Mouse (Mus musculus): ENCODE results near the gene Mtch1. TPM values are rescaled to one million over a fixed set of nuclear protein-coding genes. Genes with fewer than 3 reads are reported as not detected.

The Mtch1 gene
- polyA plus RNA-seq, 1 experiment from 2014 or later, result 328 TPM

GRCm38 (mm10) chr17:29341591-29342003 lies 6.1 kb downstream of the Mtch1 start:
- ATAC-seq (ENCODE audit: low FRiP score, low read depth), result peak; percentile 38
- 35% methylated on average over 9 of the region's 9 CpGs for WGBS
- Histone ChIP-seq H3K9me3 (no peaks in the 10 kb centered on the region), H3K9ac (peak overlapping the region; percentile 32), H3K36me3 (peaks cover 66% of the 10 kb centered on the region), H3K27me3 (no peaks in the 10 kb centered on the region), H3K4me3 (no peak overlapping the region), H3K4me2 (replicated peaks) (peak overlapping the region; percentile 44), H3K4me1 (peaks cover 47% of the 10 kb centered on the region), H3K27ac (peak overlapping the region; percentile 85)

GRCm38 (mm10) chr17:29340406-29341261 lies 7.1 kb downstream of the Mtch1 start:
- no peak for ATAC-seq (ENCODE audit: low FRiP score, low read depth)
- Histone ChIP-seq H3K36me3 (peaks cover 76% of the 10 kb centered on the region), H3K27ac (peak overlapping the region; percentile 85), H3K27me3 (no peaks in the 10 kb centered on the region), H3K4me1 (peaks cover 37% of the 10 kb centered on the region), H3K9ac (peak overlapping the region; percentile 32), H3K4me2 (replicated peaks) (peak overlapping the region; percentile 44), H3K9me3 (no peaks in the 10 kb centered on the region), H3K4me3 (no peak overlapping the region)
- WGBS, result 70% methylated on average over 18 of the region's 18 CpGs

GRCm38 (mm10) chr17:29339170-29339768 lies 8.5 kb downstream of the Mtch1 start:
- no peak for ATAC-seq (ENCODE audit: low FRiP score, low read depth)
- peaks cover 31% of the 10 kb centered on the region for H3K4me1 ChIP-seq
- H3K27ac ChIP-seq, result peak overlapping the region; percentile 48; the same call in 1 of the 2 replicates
- peak overlapping the region; percentile 9; the same call in 1 of the 2 replicates for H3K9ac ChIP-seq
- H3K4me2 ChIP-seq (replicated peaks), result no peak overlapping the region
- H3K36me3 ChIP-seq, result peaks cover 81% of the 10 kb centered on the region
- no peak overlapping the region for H3K4me3 ChIP-seq
- H3K9me3 ChIP-seq, result no peaks in the 10 kb centered on the region
- no peaks in the 10 kb centered on the region for H3K27me3 ChIP-seq
- whole genome bisulfite sequencing, result 78% methylated on average over 11 of the region's 11 CpGs

GRCm38 (mm10) chr17:29337979-29338823 lies 9.5 kb downstream of the Mtch1 start:
- no peaks in the 10 kb centered on the region for H3K27me3 ChIP-seq
- peaks cover 30% of the 10 kb centered on the region for H3K4me1 ChIP-seq
- 88% methylated on average over 9 of the region's 9 CpGs for WGBS
- no peak overlapping the region for H3K4me2 ChIP-seq (replicated peaks)
- H3K9ac ChIP-seq, result no peak overlapping the region
- H3K36me3 ChIP-seq, result peaks cover 82% of the 10 kb centered on the region
- ATAC-seq (ENCODE audit: low FRiP score, low read depth), result no peak
- peak overlapping the region; percentile 28; the same call in 1 of the 2 replicates for H3K27ac ChIP-seq
- H3K4me3 ChIP-seq, result no peak overlapping the region
- no peaks in the 10 kb centered on the region for H3K9me3 ChIP-seq

- no peaks in the 10 kb centered on the region for H3K9me3 ChIP-seq
- peaks cover 12% of the 10 kb centered on the region for H3K4me1 ChIP-seq
- H3K36me3 ChIP-seq, result peaks cover 91% of the 10 kb centered on the region
- H3K27ac ChIP-seq, result no peak overlapping the region
- no peaks in the 10 kb centered on the region for H3K27me3 ChIP-seq
- WGBS, result 94% methylated on average over 19 of the region's 19 CpGs
- no peak overlapping the region for H3K4me2 ChIP-seq (replicated peaks)
- H3K4me3 ChIP-seq, result no peak overlapping the region
- no peak overlapping the region for H3K9ac ChIP-seq
- no peak for ATAC-seq (ENCODE audit: low FRiP score, low read depth)
Measured at GRCm38 (mm10) chr17:29336266-29336990, 11.3 kb downstream of the Mtch1 start.

- Histone ChIP-seq H3K4me2 (replicated peaks) (no peak overlapping the region), H3K4me1 (peaks cover 6% of the 10 kb centered on the region), H3K9me3 (no peaks in the 10 kb centered on the region), H3K4me3 (no peak overlapping the region), H3K9ac (no peak overlapping the region), H3K27ac (no peak overlapping the region), H3K36me3 (peaks cover 68% of the 10 kb centered on the region), H3K27me3 (peaks cover 12% of the 10 kb centered on the region)
- WGBS, result 73% methylated on average over 4 of the region's 4 CpGs
- ATAC-seq (ENCODE audit: low FRiP score, low read depth), result no peak
Measured at GRCm38 (mm10) chr17:29332186-29332685, 15.5 kb downstream of the Mtch1 start.

- no peak overlapping the region for H3K27ac ChIP-seq
- peaks cover 54% of the 10 kb centered on the region for H3K36me3 ChIP-seq
Measured at GRCm38 (mm10) chr17:29330671-29331410, 16.9 kb downstream of the Mtch1 start.

GRCm38 (mm10) chr17:29330221-29330620 lies 17.5 kb downstream of the Mtch1 start:
- Histone ChIP-seq H3K4me3 (no peak overlapping the region), H3K27ac (no peak overlapping the region), H3K9ac (no peak overlapping the region), H3K9me3 (no peaks in the 10 kb centered on the region), H3K4me1 (peaks cover 20% of the 10 kb centered on the region), H3K27me3 (peaks cover 23% of the 10 kb centered on the region), H3K36me3 (peaks cover 48% of the 10 kb centered on the region), H3K4me2 (replicated peaks) (no peak overlapping the region)
- ATAC-seq (ENCODE audit: low FRiP score, low read depth), result no peak
- 86% methylated on average over 3 of the region's 3 CpGs for WGBS

More at GRCm38 (mm10) chr17:29330671-29331410, 16.9 kb downstream of the Mtch1 start:
- Histone ChIP-seq H3K4me3 (no peak overlapping the region), H3K27me3 (peaks cover 22% of the 10 kb centered on the region), H3K4me1 (peaks cover 20% of the 10 kb centered on the region), H3K9ac (no peak overlapping the region), H3K9me3 (no peaks in the 10 kb centered on the region), H3K4me2 (replicated peaks) (no peak overlapping the region)
- WGBS, result 49% methylated on average over 5 of the region's 5 CpGs
- no peak for ATAC-seq (ENCODE audit: low FRiP score, low read depth)

- no peak for ATAC-seq (ENCODE audit: low FRiP score, low read depth)
- H3K36me3 ChIP-seq, result peaks cover 26% of the 10 kb centered on the region
Measured at GRCm38 (mm10) chr17:29327691-29328090, 20.0 kb downstream of the Mtch1 start.

GRCm38 (mm10) chr17:29326531-29327529 lies 20.9 kb downstream of the Mtch1 start:
- Histone ChIP-seq H3K4me2 (replicated peaks) (peak overlapping the region; percentile 59), H3K9me3 (no peaks in the 10 kb centered on the region), H3K27ac (no peak overlapping the region), H3K9ac (peak overlapping the region; percentile 53), H3K4me1 (peaks cover 32% of the 10 kb centered on the region), H3K36me3 (peaks cover 17% of the 10 kb centered on the region), H3K27me3 (peaks cover 46% of the 10 kb centered on the region), H3K4me3 (peak overlapping the region; percentile 29)
- WGBS, result 17% methylated on average over 52 of the region's 52 CpGs
- 0 out of 2 replicates have a peak, but pooled peaks have one; percentile 45 for ATAC-seq (ENCODE audit: low FRiP score, low read depth)

More at GRCm38 (mm10) chr17:29327691-29328090, 20.0 kb downstream of the Mtch1 start:
- WGBS, result 76% methylated on average over 9 of the region's 9 CpGs
- Histone ChIP-seq H3K9ac (no peak overlapping the region), H3K4me1 (peaks cover 24% of the 10 kb centered on the region), H3K27me3 (peaks cover 38% of the 10 kb centered on the region), H3K4me2 (replicated peaks) (no peak overlapping the region), H3K4me3 (no peak overlapping the region), H3K9me3 (no peaks in the 10 kb centered on the region), H3K27ac (no peak overlapping the region)
